Mouse (Mus musculus): ENCODE measurements around the gene Arhgef12.

The Arhgef12 gene

GRCm38 (mm10) chr9:43109125-43109524 lies 2.1 kb upstream of the Arhgef12 start:
- no peak for DNase-seq (ENCODE audit: low spot score in 2 of 2)

- DNase-seq (ENCODE audit: low spot score in 2 of 2): no peak
Observed at GRCm38 (mm10) chr9:43108721-43109120, 1.7 kb upstream of the Arhgef12 start.

DNA sequence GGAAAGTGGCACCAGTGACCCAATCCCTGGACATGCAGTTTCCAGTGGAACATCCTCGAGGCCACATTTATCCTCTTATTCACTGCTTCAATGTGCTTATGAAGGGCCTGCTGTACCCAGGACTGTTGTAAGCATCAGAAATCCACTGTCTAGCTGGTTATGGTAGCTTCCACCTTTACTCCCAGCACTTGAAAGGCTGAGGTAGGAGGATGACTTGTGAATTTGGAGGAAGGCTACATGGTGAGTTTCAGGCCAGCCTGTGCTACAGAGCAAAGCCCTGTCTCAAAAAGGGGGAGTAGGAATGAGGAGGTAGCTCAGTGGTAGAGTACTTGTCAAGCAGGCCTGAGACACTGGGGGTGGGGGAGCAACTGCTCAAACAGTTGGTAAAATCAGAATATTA lies 1.0 kb upstream of the Arhgef12 start:
- DNase-seq (ENCODE audit: low spot score in 2 of 2): no peak

DNA sequence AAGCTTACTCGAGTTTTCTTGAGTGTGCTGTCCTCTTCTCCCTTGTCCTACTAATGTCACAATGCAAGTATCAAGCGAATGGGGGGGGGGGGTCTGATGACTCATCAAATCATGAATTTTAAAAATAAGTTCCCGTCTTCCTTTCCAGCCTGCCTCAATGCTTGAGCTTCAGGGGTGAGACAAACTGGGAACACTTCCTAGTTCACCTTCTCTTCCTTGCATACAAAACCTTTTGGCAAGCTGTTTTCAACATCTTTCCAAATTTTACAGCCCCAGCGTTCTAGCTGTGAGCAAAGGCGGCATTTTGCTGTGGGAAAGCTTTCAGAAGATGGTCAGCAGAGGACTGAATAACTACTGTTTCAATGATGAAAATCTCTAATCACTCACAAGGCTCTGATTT lies 516 bp upstream of the Arhgef12 start:
- DNase-seq (ENCODE audit: low spot score in 2 of 2): no peak

- peak in 1 of 2 experiments; percentile 41 for DNase-seq (ENCODE audit: low spot score in 2 of 2)
Observed at GRCm38 (mm10) chr9:43106426-43107186, 433 bp downstream of the Arhgef12 start.

- DNase-seq (ENCODE audit: low spot score in 2 of 2): peak; percentile 92 to 93
Observed at GRCm38 (mm10) chr9:43105664-43106361, 1.2 kb downstream of the Arhgef12 start.

- no peak for DNase-seq (ENCODE audit: low spot score in 2 of 2)
Observed at GRCm38 (mm10) chr9:43104873-43105663, 2.0 kb downstream of the Arhgef12 start.

DNA sequence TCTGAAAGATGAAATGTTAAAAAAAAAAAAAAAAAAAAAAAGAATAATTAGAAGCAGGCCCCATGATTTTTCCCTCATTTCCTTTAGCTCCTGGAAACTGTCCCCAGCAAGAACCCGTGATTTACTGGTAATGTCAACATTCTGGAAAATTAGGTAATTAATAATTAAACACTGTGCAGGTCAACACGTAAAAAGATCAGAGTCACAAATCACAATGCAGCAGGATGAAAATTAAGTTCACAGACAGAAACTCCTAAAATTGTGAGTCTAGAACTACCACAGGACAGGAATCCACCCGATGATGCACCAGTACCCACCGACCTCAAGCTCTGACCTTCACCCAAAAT lies 2.5 kb downstream of the Arhgef12 start:
- DNase-seq (ENCODE audit: low spot score in 2 of 2): no peak

GRCm38 (mm10) chr9:43103675-43104299 lies 3.3 kb downstream of the Arhgef12 start:
- no peak for DNase-seq (ENCODE audit: low spot score in 2 of 2)

- no peak for DNase-seq (ENCODE audit: low spot score in 2 of 2)
Observed at GRCm38 (mm10) chr9:43102931-43103330, 4.1 kb downstream of the Arhgef12 start.

DNA sequence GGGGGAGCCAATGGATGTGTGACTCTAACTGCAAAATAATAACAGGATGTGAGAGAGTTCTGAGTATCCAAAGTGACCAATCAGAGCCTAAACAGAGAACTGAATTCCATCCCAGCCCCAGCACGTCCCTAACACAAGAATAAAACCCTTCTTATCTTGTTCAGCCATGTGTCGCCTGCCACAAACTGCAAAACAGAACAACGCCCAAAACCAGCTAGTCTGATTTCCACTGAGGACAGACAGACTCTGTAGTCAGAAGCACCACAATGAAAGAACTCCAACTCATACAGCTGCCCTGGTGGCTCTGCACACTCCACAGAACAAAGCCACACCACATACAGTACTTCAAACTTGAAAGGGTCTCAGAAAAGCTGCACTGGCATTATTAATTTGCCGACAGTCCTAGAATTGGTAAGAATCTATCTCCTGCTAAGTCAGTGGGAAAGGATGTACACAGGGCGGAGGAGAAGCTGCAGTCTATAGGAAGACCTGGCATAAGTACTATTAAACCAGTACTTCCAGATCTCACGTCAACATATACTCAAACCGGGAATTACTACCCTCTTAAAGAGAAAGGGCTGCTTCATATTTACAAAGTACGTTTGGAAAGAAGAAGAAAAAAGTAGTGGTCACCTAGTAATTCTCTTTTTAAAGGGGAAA lies 5.0 kb downstream of the Arhgef12 start:
- DNase-seq (ENCODE audit: low spot score in 2 of 2): no peak

DNA sequence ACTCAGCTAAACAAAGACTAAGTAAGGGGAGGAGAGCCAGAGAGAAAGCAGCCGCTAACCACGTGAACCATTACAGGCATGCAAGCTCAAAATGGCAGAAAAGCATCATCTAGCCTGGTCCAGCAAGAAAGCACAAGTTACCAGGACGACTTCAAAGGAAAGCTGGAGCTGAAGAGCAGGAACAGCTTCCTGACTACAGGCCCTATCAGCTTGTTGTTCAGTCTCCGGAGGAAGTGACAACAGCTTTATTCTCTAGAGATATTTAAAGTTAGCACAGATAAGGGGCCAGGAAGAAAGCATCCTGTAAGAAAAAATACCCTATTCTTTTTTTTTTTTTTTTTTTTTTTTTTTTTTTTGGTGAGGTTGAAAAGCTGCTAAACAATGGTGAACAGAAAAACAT lies 8.1 kb downstream of the Arhgef12 start:
- no peak for DNase-seq (ENCODE audit: low spot score in 2 of 2)

GRCm38 (mm10) chr9:43097801-43098557 lies 9.1 kb downstream of the Arhgef12 start:
- DNase-seq (ENCODE audit: low spot score in 2 of 2): no peak

- DNase-seq (ENCODE audit: low spot score in 2 of 2): no peak
Observed at GRCm38 (mm10) chr9:43096337-43096736, 10.7 kb downstream of the Arhgef12 start.

DNA sequence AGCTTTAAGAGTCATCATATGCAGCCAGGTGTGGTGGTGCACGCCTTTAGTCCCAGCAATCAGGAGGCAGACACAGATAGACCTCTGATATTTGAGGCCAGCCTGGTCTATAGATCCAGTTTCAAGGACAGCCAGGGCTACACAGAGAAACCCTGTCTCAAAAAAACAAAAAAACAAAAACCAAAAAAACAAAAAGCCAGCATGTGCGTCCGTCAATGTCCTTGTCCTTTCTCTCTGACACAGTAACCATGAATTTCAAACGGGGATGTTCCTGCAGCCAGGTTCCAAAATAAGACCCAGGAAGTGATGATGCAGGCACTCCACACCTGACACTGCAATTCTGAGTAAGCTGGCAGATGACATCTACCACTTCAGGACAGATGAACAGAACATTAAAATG lies 12.2 kb downstream of the Arhgef12 start:
- no peak for DNase-seq (ENCODE audit: low spot score in 2 of 2)

DNA sequence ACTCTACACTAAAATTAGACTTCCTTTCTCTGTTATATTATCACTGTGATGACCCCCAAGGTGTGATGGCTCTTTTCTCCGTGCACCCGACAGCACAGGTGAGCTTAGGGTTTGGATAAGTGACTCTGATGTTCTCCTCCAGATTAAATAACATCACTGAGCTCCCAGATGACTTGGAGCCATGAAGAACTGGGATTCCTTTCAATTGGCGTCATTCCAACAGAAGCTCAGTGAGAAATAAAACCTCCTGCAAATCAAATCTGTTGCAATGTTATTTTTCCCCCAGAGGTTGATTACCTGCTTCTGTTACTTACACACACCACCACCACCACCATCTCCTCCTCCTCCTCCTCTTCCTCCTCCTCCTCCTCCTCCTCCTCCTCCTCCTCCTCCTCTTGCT lies 13.2 kb downstream of the Arhgef12 start:
- DNase-seq (ENCODE audit: low spot score in 2 of 2): no peak

DNA sequence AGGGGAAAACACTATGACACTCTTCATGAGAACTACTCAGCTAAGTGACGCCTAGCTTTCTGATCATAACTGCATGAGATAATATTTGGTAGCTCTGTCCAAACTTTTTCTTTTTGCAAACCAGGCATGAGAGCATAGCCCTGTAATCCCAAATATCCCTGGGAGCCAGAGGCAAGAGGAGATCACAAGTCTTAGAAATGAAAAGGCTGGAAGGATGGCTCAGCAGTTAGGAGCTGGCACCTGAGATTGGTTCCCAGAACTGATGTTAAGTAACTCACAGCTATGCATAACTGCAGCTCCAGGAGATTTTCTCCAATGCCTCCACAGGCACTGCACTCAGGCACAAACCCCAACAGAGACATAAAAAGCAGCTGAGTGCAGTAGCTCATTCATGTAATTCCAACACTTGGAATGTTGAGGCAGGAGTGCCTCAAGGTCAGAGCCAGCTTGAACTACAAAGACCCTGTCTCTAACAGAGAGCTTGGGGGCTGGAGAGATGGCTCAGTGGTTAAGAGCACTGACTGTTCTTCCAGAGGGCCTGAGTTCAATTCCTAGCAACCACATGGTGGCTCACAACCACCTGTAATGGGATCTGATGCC lies 21.3 kb downstream of the Arhgef12 start:
- no peak for DNase-seq (ENCODE audit: low spot score in 2 of 2)

GRCm38 (mm10) chr9:43084496-43085362 lies 22.3 kb downstream of the Arhgef12 start:
- DNase-seq (ENCODE audit: low spot score in 2 of 2): no peak

DNA sequence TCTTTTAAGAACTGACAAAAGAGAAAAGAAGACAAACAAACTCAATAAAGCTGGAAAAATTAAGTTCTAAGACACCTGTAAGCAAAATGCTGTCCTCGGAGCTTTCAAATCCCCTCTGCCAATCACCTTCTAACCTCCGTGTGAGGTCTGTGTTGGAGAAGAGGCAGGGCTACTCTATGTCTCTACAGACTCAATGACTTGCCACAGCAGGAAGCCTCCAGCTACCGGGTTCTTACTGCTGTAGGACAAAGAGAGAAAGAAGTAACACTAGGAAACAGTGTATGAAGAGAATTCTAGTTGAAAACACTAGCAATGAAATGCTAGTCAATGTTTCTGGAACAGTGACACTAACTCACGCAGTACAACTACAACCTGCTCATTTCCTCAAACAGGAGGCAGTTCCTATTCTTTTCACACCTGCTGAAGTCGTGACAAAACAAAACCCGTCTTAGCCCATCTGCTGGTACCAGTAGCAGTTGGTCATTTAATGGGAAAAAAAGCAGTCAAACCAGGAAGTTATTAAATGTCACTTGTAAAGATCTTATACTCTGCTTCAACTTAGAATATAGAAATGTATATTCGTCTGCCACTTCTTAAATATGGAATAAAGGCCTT lies 23.5 kb downstream of the Arhgef12 start:
- no peak for DNase-seq (ENCODE audit: low spot score in 2 of 2)

Measured in urinary bladder, postnatal 4 days (tissue).